Mouse (Mus musculus) lung, postnatal 0 days (tissue): Measurements from ENCODE around the gene Ephb6. TPM values are rescaled to one million over a fixed set of nuclear protein-coding genes. Genes with fewer than 3 reads are reported as not detected.

Experiments used
- ATAC-seq: fragments of 200-750 bp; cut with Nextera tagmentation; 2 replicates; pipeline ENCODE4 v1.8.0; 2017; ENCODE audit warnings: moderate library complexity
- DNase-seq: peaks from one replicate; pipeline ENCODE4 v3.0.0-alpha.2; 2016; ENCODE audit warnings: low spot score
- H3K27ac ChIP-seq: fragments of 300-500 bp; sonication (generic); 2 replicates; pipeline ENCODE4 v1.5.1; 2014; ENCODE audit warnings: antibody characterized with exemption, mild to moderate bottlenecking, low read length, mixed read lengths
- H3K27me3 ChIP-seq: fragments of 300-500 bp; sonication (generic); replicated peaks from 2 replicates; pipeline ENCODE4 v1.6.1; 2014; ENCODE audit warnings: low read length, mixed read lengths; ENCODE audit not compliant: insufficient read depth
- H3K36me3 ChIP-seq: fragments of 300-500 bp; sonication (generic); 2 replicates; pipeline ENCODE4 v1.6.1; 2014; ENCODE audit warnings: low read length, mixed read lengths; ENCODE audit not compliant: insufficient read depth
- H3K4me1 ChIP-seq: fragments of 300-500 bp; sonication (generic); 2 replicates; pipeline ENCODE4 v1.6.1; 2014; ENCODE audit warnings: antibody characterized with exemption, low read depth, low read length, mixed read lengths; ENCODE audit not compliant: insufficient read depth
- H3K4me2 ChIP-seq: fragments of 300-500 bp; sonication (generic); replicated peaks from 2 replicates; pipeline ENCODE4 v1.6.1; 2014; ENCODE audit warnings: low read depth, mild to moderate bottlenecking, low read length, moderate library complexity, mixed read lengths
- H3K4me3 ChIP-seq: fragments of 300-500 bp; sonication (generic); 2 replicates; pipeline ENCODE4 v1.5.1; 2014; ENCODE audit warnings: low read depth, low read length
- H3K9ac ChIP-seq: fragments of 300-500 bp; sonication (generic); replicated peaks from 2 replicates; pipeline ENCODE4 v1.6.1; 2014; ENCODE audit warnings: low read depth, mild to moderate bottlenecking
- H3K9me3 ChIP-seq: fragments of 300-500 bp; sonication (generic); 2 replicates; pipeline ENCODE4 v1.6.1; 2016; ENCODE audit warnings: low read length, mixed read lengths
- CTCF ChIP-seq: IDR thresholded peaks from 2 replicates; pipeline ENCODE4 v1.5.1; 2016; ENCODE audit warnings: antibody characterized with exemption, mild to moderate bottlenecking
- EP300 ChIP-seq: IDR thresholded peaks from 2 replicates; pipeline ENCODE4 v1.6.1; 2016; ENCODE audit warnings: antibody characterized with exemption, mild to moderate bottlenecking, control low read depth
- WGBS: fragments of 180-500 bp; shearing (Covaris S2); extraction: QIAGEN DNeasy Blood & Tissue Kit; methylation state at CpG from one replicate; pipeline ENCODE4 v1.1.7; 2014; 5-methylcytosine and 5-hydroxymethylcytosine counted together
- polyA plus RNA-seq: library from polyadenylated mRNA; unstranded; fragments of >200 nt; fragmentation: Nextera tagmentation; extraction: Ambion mirVana; gene quantifications from 2 replicates; pipeline ENCODE4 v1.2.1, GENCODE M21; 2015

The Ephb6 gene
- polyA plus RNA-seq, 1 experiment from 2014 or later, result 5.5 TPM

GRCm38 (mm10) chr6:41577297-41577696 lies 28.0 kb upstream of the Ephb6 start:
- H3K4me2 ChIP-seq, result no peak overlapping the region
- no peak for ATAC-seq
- 37% methylated on average over 5 of the region's 5 CpGs for WGBS
- H3K27me3 ChIP-seq, result no peaks in the 10 kb centered on the region
- no peaks in the 10 kb centered on the region for H3K9me3 ChIP-seq
- TF ChIP-seq CTCF, result no peak
- TF ChIP-seq EP300, result no peak
- no peaks in the 10 kb centered on the region for H3K4me1 ChIP-seq
- no peak overlapping the region for H3K9ac ChIP-seq
- DNase-seq, result no peak
- no peak overlapping the region for H3K4me3 ChIP-seq
- H3K27ac ChIP-seq, result no peak overlapping the region
- no peaks in the 10 kb centered on the region for H3K36me3 ChIP-seq

GRCm38 (mm10) chr6:41581295-41581694 lies 24.0 kb upstream of the Ephb6 start:
- Histone ChIP-seq H3K36me3 (no peaks in the 10 kb centered on the region), H3K4me2 (no peak overlapping the region), H3K4me1 (no peaks in the 10 kb centered on the region), H3K9ac (no peak overlapping the region), H3K27ac (no peak overlapping the region), H3K4me3 (no peak overlapping the region), H3K9me3 (no peaks in the 10 kb centered on the region), H3K27me3 (no peaks in the 10 kb centered on the region)
- no peak for TF ChIP-seq CTCF
- no peak for TF ChIP-seq EP300
- WGBS, result 52% methylated on average over 7 of the region's 7 CpGs
- ATAC-seq (no peak), DNase-seq (no peak)

DNA sequence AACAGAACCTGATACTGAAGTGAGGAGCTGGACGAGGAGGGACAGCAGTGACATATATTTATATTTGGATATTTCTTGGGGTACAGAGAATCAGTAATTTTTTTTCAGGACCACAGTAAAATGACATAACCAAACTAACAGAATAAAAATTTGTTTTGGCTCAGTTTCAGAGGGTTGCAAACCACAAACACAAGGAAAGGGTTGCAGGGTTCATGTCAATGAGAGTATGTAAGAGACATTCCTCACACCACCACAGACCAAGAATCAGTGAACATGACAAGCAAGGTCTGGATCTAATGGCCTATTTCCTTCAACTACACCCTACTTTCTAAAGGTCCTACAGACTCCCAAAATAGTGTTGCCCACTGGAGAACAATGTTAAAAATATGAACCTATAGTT lies 23.1 kb upstream of the Ephb6 start:
- Histone ChIP-seq H3K27me3 (no peaks in the 10 kb centered on the region), H3K9ac (no peak overlapping the region), H3K36me3 (no peaks in the 10 kb centered on the region), H3K4me2 (no peak overlapping the region), H3K4me1 (no peaks in the 10 kb centered on the region), H3K9me3 (no peaks in the 10 kb centered on the region), H3K4me3 (no peak overlapping the region), H3K27ac (no peak overlapping the region)
- DNase-seq (no peak), ATAC-seq (no peak)
- 61% methylated on average over 1 of the region's 1 CpGs for WGBS
- TF ChIP-seq EP300, result no peak
- no peak for TF ChIP-seq CTCF

DNA sequence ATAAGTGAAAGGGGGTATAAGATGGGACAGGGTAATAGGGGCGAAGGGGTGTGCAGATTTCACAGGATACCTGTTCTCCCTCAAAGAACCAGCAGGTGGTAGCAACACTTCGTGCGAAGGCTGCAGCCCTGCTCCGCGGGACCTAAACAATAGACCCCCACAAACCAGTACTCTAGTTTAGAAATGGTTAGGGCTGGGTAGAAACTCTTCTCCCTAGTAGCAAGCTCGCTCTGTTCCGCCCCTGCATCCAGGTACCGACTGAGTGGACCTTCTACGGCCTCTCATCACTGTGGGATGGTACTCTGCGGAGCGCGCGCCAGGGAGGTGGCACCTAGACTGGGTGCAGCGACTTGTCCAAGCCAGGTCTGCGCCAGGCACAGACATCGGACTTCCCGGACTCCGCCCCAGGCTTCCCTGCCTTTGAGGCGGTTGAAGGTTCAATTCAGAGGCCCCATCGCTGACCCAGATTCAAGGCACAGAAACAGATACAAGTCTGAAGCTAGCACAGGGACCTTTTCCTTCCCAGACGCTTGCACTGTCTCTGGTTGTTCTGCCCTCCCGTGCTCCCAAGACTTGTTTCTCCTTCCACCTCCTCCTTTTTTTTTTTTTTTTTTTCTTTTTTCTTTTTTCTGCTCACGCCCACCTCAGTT lies 756 bp upstream of the Ephb6 start:
- H3K36me3 ChIP-seq, result no peaks in the 10 kb centered on the region
- DNase-seq (peak; percentile 54), ATAC-seq (peak; percentile 30)
- H3K27me3 ChIP-seq, result no peaks in the 10 kb centered on the region
- H3K9ac ChIP-seq, result no peak overlapping the region; the same call in 1 of the 2 replicates
- H3K4me1 ChIP-seq, result no peaks in the 10 kb centered on the region
- under 1% methylated on average over 23 of the region's 23 CpGs for WGBS
- no peaks in the 10 kb centered on the region for H3K9me3 ChIP-seq
- peak overlapping the region; percentile 91 for H3K4me2 ChIP-seq
- H3K4me3 ChIP-seq, result peak overlapping the region; percentile 67
- TF ChIP-seq EP300, result no peak
- peak; percentile 71 for TF ChIP-seq CTCF
- H3K27ac ChIP-seq, result no peak overlapping the region

- peak overlapping the region; percentile 41; the same call in 1 of the 2 replicates for H3K9ac ChIP-seq
- no peak overlapping the region for H3K27ac ChIP-seq
- no peak for ATAC-seq
- peak overlapping the region; percentile 91 for H3K4me2 ChIP-seq
- H3K27me3 ChIP-seq, result no peaks in the 10 kb centered on the region
- H3K4me3 ChIP-seq, result peak overlapping the region; percentile 67
- TF ChIP-seq CTCF, result no peak
- no peak for TF ChIP-seq EP300
- WGBS, result 1% methylated on average over 7 of the region's 7 CpGs
- H3K36me3 ChIP-seq, result no peaks in the 10 kb centered on the region
- no peak for DNase-seq
- H3K9me3 ChIP-seq, result no peaks in the 10 kb centered on the region
- no peaks in the 10 kb centered on the region for H3K4me1 ChIP-seq
Measured at GRCm38 (mm10) chr6:41605794-41606104, 467 bp downstream of the Ephb6 start.

- Histone ChIP-seq H3K4me1 (no peaks in the 10 kb centered on the region), H3K4me3 (no peak overlapping the region), H3K4me2 (peak overlapping the region; percentile 91), H3K36me3 (no peaks in the 10 kb centered on the region), H3K27ac (no peak overlapping the region), H3K27me3 (no peaks in the 10 kb centered on the region), H3K9me3 (no peaks in the 10 kb centered on the region), H3K9ac (no peak overlapping the region)
- DNase-seq, result peak; percentile 74
- TF ChIP-seq CTCF (no peak), EP300 (no peak)
- WGBS, result 5% methylated on average over 4 of the region's 4 CpGs
- ATAC-seq, result peak; percentile 60
Measured at GRCm38 (mm10) chr6:41606214-41606613, 932 bp downstream of the Ephb6 start.

GRCm38 (mm10) chr6:41607637-41608036 lies 2.4 kb downstream of the Ephb6 start:
- ATAC-seq (no peak), DNase-seq (no peak)
- H3K4me1 ChIP-seq, result no peaks in the 10 kb centered on the region
- no peak overlapping the region for H3K27ac ChIP-seq
- no peak overlapping the region for H3K4me2 ChIP-seq
- H3K9ac ChIP-seq, result no peak overlapping the region
- TF ChIP-seq EP300, result no peak
- TF ChIP-seq CTCF, result no peak
- H3K9me3 ChIP-seq, result no peaks in the 10 kb centered on the region
- H3K4me3 ChIP-seq, result no peak overlapping the region
- H3K27me3 ChIP-seq, result no peaks in the 10 kb centered on the region
- WGBS, result 58% methylated on average over 5 of the region's 5 CpGs
- H3K36me3 ChIP-seq, result no peaks in the 10 kb centered on the region
